Mouse (Mus musculus) heart, embryonic 16.5 days (tissue): ENCODE results near the gene Sds. TPM values are rescaled to one million over a fixed set of nuclear protein-coding genes. Genes with fewer than 3 reads are reported as not detected.

Experiments
- ATAC-seq: fragments of 200-750 bp; cut with Nextera tagmentation; replicated peaks from 2 replicates; pipeline ENCODE4 v1.8.0; 2017; ENCODE audit warnings: moderate number of reproducible peaks; ENCODE audit not compliant: insufficient read depth, low FRiP score; ENCODE audit errors: extremely low read depth
- H3K27ac ChIP-seq: fragments of 300-500 bp; sonication (generic); 2 replicates; pipeline ENCODE4 v1.5.1; 2014; ENCODE audit warnings: mild to moderate bottlenecking, low read length, control low read depth, moderate library complexity
- H3K27me3 ChIP-seq: fragments of 300-500 bp; sonication (generic); 2 replicates; pipeline ENCODE4 v1.6.1; 2014; ENCODE audit warnings: low read length, mixed read lengths; ENCODE audit not compliant: control insufficient read depth, insufficient read depth
- H3K36me3 ChIP-seq: fragments of 300-500 bp; sonication (generic); 2 replicates; pipeline ENCODE4 v1.6.1; 2014; ENCODE audit not compliant: control insufficient read depth, insufficient read depth
- H3K4me1 ChIP-seq: fragments of 300-500 bp; sonication (generic); 2 replicates; pipeline ENCODE4 v1.6.1; 2014; ENCODE audit warnings: low read length, mixed read lengths; ENCODE audit not compliant: control insufficient read depth, insufficient read depth
- H3K4me2 ChIP-seq: fragments of 300-500 bp; sonication (generic); 2 replicates; pipeline ENCODE4 v1.6.1; 2014; ENCODE audit warnings: low read depth, mild to moderate bottlenecking, control low read depth, low read length
- H3K4me3 ChIP-seq: fragments of 300-500 bp; sonication (generic); 2 replicates; pipeline ENCODE4 v1.5.1; 2014; ENCODE audit warnings: mild to moderate bottlenecking, control low read depth, low read length
- H3K9ac ChIP-seq: fragments of 300-500 bp; sonication (generic); 2 replicates; pipeline ENCODE4 v1.6.1; 2014; ENCODE audit warnings: low read length, control low read depth
- H3K9me3 ChIP-seq: fragments of 300-500 bp; sonication (generic); replicated peaks from 2 replicates; pipeline ENCODE4 v1.6.1; 2016; ENCODE audit warnings: low read length; ENCODE audit not compliant: control insufficient read depth
- WGBS: fragments of 180-500 bp; shearing (Covaris S2); extraction: QIAGEN DNeasy Blood & Tissue Kit; methylation state at CpG from one replicate; pipeline ENCODE4 v1.1.7; 2014; 5-methylcytosine and 5-hydroxymethylcytosine counted together
- polyA plus RNA-seq: library from polyadenylated mRNA; unstranded; fragments of >200 nt; fragmentation: Nextera tagmentation; extraction: Ambion mirVana; gene quantifications from 2 replicates; pipeline ENCODE4 v1.2.1, GENCODE M21; 2015

The Sds gene
- polyA plus RNA-seq, 1 experiment from 2014 or later = 0.56 TPM

- H3K27ac ChIP-seq = no peak overlapping the region
- no peak overlapping the region for H3K4me2 ChIP-seq
- no peak for ATAC-seq
- peaks cover 5% of the 10 kb centered on the region for H3K4me1 ChIP-seq
- no peaks in the 10 kb centered on the region for H3K9me3 ChIP-seq
- no peaks in the 10 kb centered on the region for H3K36me3 ChIP-seq
- no peak overlapping the region for H3K9ac ChIP-seq
- 44% methylated on average over 4 of the region's 4 CpGs for WGBS
- H3K4me3 ChIP-seq = no peak overlapping the region
- H3K27me3 ChIP-seq = peaks cover under 1% of the 10 kb centered on the region
These were observed 4.8 kb upstream of the Sds start for GRCm38 (mm10) chr5:120471538-120471937.

- Histone ChIP-seq H3K36me3 (no peaks in the 10 kb centered on the region), H3K27ac (no peak within 1 kb of the TSS), H3K4me1 (peaks cover 4% of the 10 kb centered on the region; the same call in 1 of the 2 replicates), H3K4me2 (no peak within 1 kb of the TSS), H3K27me3 (peaks cover 8% of the 10 kb centered on the region), H3K9me3 (no peaks in the 10 kb centered on the region), H3K9ac (no peak within 1 kb of the TSS), H3K4me3 (no peak within 1 kb of the TSS)
- ATAC-seq = no peak
- WGBS = 62% methylated on average over 8 of the region's 8 CpGs
These were observed 3.6 kb upstream of the Sds start, which contains the start of gene Sdsl for GRCm38 (mm10) chr5:120472770-120473169. Gene Sdsl (minus strand): TSS chr5:120472810.

GRCm38 (mm10) chr5:120473361-120473760, 3.0 kb upstream of the Sds start:
- ATAC-seq = no peak
- peaks cover 4% of the 10 kb centered on the region; the same call in 1 of the 2 replicates for H3K4me1 ChIP-seq
- no peak overlapping the region for H3K4me3 ChIP-seq
- no peak overlapping the region for H3K9ac ChIP-seq
- 82% methylated on average over 2 of the region's 2 CpGs for WGBS
- no peak overlapping the region for H3K4me2 ChIP-seq
- peaks cover 9% of the 10 kb centered on the region for H3K27me3 ChIP-seq
- no peaks in the 10 kb centered on the region for H3K36me3 ChIP-seq
- no peak overlapping the region for H3K27ac ChIP-seq
- H3K9me3 ChIP-seq = no peaks in the 10 kb centered on the region

- Histone ChIP-seq H3K27ac (no peak overlapping the region), H3K4me2 (peak overlapping the region; percentile 42), H3K9ac (no peak overlapping the region), H3K27me3 (peaks cover 9% of the 10 kb centered on the region), H3K4me1 (peaks cover 4% of the 10 kb centered on the region; the same call in 1 of the 2 replicates), H3K9me3 (no peaks in the 10 kb centered on the region), H3K36me3 (no peaks in the 10 kb centered on the region), H3K4me3 (no peak overlapping the region)
- 0 out of 2 replicates have a peak, but pooled peaks have one; percentile 15 for ATAC-seq
- 53% methylated on average over 8 of the region's 8 CpGs for WGBS
These were observed 465 bp upstream of the Sds start for GRCm38 (mm10) chr5:120475861-120476260.

- Histone ChIP-seq H3K4me1 (peaks cover 4% of the 10 kb centered on the region; the same call in 1 of the 2 replicates), H3K27me3 (peaks cover 9% of the 10 kb centered on the region), H3K4me2 (no peak overlapping the region), H3K27ac (no peak overlapping the region), H3K36me3 (no peaks in the 10 kb centered on the region), H3K4me3 (no peak overlapping the region), H3K9me3 (no peaks in the 10 kb centered on the region), H3K9ac (no peak overlapping the region)
- whole genome bisulfite sequencing = 84% methylated on average over 5 of the region's 5 CpGs
- ATAC-seq = no peak
These were observed 1.7 kb downstream of the Sds start for GRCm38 (mm10) chr5:120477993-120478392.

- no peak overlapping the region for H3K4me3 ChIP-seq
- WGBS = 66% methylated on average over 4 of the region's 4 CpGs
- H3K9me3 ChIP-seq = no peaks in the 10 kb centered on the region
- H3K27ac ChIP-seq = no peak overlapping the region
- no peak overlapping the region for H3K9ac ChIP-seq
- H3K4me1 ChIP-seq = peaks cover 4% of the 10 kb centered on the region; the same call in 1 of the 2 replicates
- no peaks in the 10 kb centered on the region for H3K36me3 ChIP-seq
- H3K4me2 ChIP-seq = no peak overlapping the region
- peaks cover 9% of the 10 kb centered on the region for H3K27me3 ChIP-seq
- no peak for ATAC-seq
These were observed 3.2 kb downstream of the Sds start for GRCm38 (mm10) chr5:120479538-120479937.

- no peaks in the 10 kb centered on the region for H3K9me3 ChIP-seq
- no peak for ATAC-seq
- WGBS = 60% methylated on average over 9 of the region's 9 CpGs
These were observed 4.9 kb downstream of the Sds start for GRCm38 (mm10) chr5:120481205-120481604.

GRCm38 (mm10) chr5:120483399-120483798, 7.1 kb downstream of the Sds start:
- 73% methylated on average over 19 of the region's 19 CpGs for WGBS
- Histone ChIP-seq H3K4me3 (no peak overlapping the region), H3K4me2 (no peak overlapping the region), H3K9me3 (no peaks in the 10 kb centered on the region), H3K9ac (no peak overlapping the region), H3K36me3 (peaks cover 15% of the 10 kb centered on the region), H3K27ac (no peak overlapping the region), H3K27me3 (no peaks in the 10 kb centered on the region), H3K4me1 (no peaks in the 10 kb centered on the region)
- no peak; the same call in 1 of the 2 replicates for ATAC-seq

More at GRCm38 (mm10) chr5:120481205-120481604, 4.9 kb downstream of the Sds start:
- no peak overlapping the region for H3K4me2 ChIP-seq
- H3K9ac ChIP-seq = no peak overlapping the region
- H3K27me3 ChIP-seq = peaks cover 9% of the 10 kb centered on the region
- no peak overlapping the region for H3K27ac ChIP-seq
- peaks cover 1% of the 10 kb centered on the region; the same call in 1 of the 2 replicates for H3K4me1 ChIP-seq
- H3K4me3 ChIP-seq = no peak overlapping the region
- H3K36me3 ChIP-seq = peaks cover 6% of the 10 kb centered on the region

- peaks cover 7% of the 10 kb centered on the region; the same call in 1 of the 2 replicates for H3K4me1 ChIP-seq
- no peak for ATAC-seq
- H3K9ac ChIP-seq = no peak overlapping the region
- no peaks in the 10 kb centered on the region for H3K9me3 ChIP-seq
- no peak overlapping the region for H3K27ac ChIP-seq
- 80% methylated on average over 8 of the region's 8 CpGs for WGBS
- no peak overlapping the region for H3K4me3 ChIP-seq
- H3K27me3 ChIP-seq = no peaks in the 10 kb centered on the region
- H3K4me2 ChIP-seq = no peak overlapping the region
- H3K36me3 ChIP-seq = peaks cover 22% of the 10 kb centered on the region
These were observed 11.5 kb downstream of the Sds start for GRCm38 (mm10) chr5:120487844-120488243.
